Comparison of ENCODE assay signal across 8 mouse cellular contexts in genomic region chr8:78507979-78508718, GRCm38 (mm10). TPM values are rescaled to one million over a fixed set of nuclear protein-coding genes. Genes with fewer than 3 reads are reported as not detected.
DNase-seq lines count a peak whose midpoint lies in the region; ATAC-seq and TF ChIP-seq lines count a peak whose summit lies in the region.

No protein-coding gene starts in this region.

- 0 out of 2 replicates have a peak, but pooled peaks cover 8% of the 10 kb centered on the region for H3K36me3 ChIP-seq in kidney, postnatal 0 days (ENCODE audit: insufficient read depth, low read length)
- H3K36me3 ChIP-seq in lung, postnatal 0 days (ENCODE audit: insufficient read depth, low read length) = no peaks in the 10 kb centered on the region

- H3K9me3 ChIP-seq in kidney, postnatal 0 days (replicated peaks; ENCODE audit: low read length) = no peaks in the 10 kb centered on the region
- no peaks in the 10 kb centered on the region for H3K9me3 ChIP-seq in lung, postnatal 0 days (ENCODE audit: low read length)

- H3K4me2 ChIP-seq in kidney, postnatal 0 days (ENCODE audit: low read length) = peak overlapping the region; percentile 96
- H3K4me2 ChIP-seq in lung, postnatal 0 days (replicated peaks; ENCODE audit: low read depth, low read length) = peak overlapping the region; percentile 100

- no peaks in the 10 kb centered on the region for H3K27me3 ChIP-seq in kidney, postnatal 0 days (ENCODE audit: insufficient read depth, low read length)
- no peaks in the 10 kb centered on the region for H3K27me3 ChIP-seq in lung, postnatal 0 days (replicated peaks; ENCODE audit: insufficient read depth, low read length)

- H3K4me3 ChIP-seq in kidney, postnatal 0 days (replicated peaks; ENCODE audit: low read depth, low read length) = peak overlapping the region; percentile 97
- H3K4me3 ChIP-seq in lung, postnatal 0 days (ENCODE audit: low read depth, low read length) = peak overlapping the region; percentile 97

- ATAC-seq in kidney, postnatal 0 days (replicated peaks; ENCODE audit: low FRiP score, low read depth) = peak; percentile 12; the same call in 1 of the 2 replicates
- ATAC-seq in lung, postnatal 0 days = peak; percentile 44

- peak overlapping the region; percentile 95 for H3K27ac ChIP-seq in kidney, postnatal 0 days
- peak overlapping the region; percentile 96 for H3K27ac ChIP-seq in lung, postnatal 0 days (ENCODE audit: low read length)

- no peak for TF ChIP-seq CTCF in kidney, postnatal 0 days (IDR thresholded peaks at IDR 0.05; ENCODE audit: low read depth)
- TF ChIP-seq CTCF in lung, postnatal 0 days (IDR thresholded peaks at IDR 0.05) = no peak

- intact Hi-C loops in gastrocnemius, postnatal 14 days (cut with DNase I; ENCODE audit: low total_unique reads) = loop anchor here (10.0 kb wide), 1 partner anchor 137 kb away; no protein-coding TSS in a partner anchor

- WGBS in kidney, postnatal 0 days = under 1% methylated on average over 32 of the region's 38 CpGs
- WGBS in lung, postnatal 0 days = under 1% methylated on average over 35 of the region's 38 CpGs

- no peak for TF ChIP-seq EP300 in lung, postnatal 0 days (IDR thresholded peaks at IDR 0.05)

- no peaks in the 10 kb centered on the region for H3K4me1 ChIP-seq in kidney, postnatal 0 days (replicated peaks; ENCODE audit: insufficient read depth, low read length)
- H3K4me1 ChIP-seq in lung, postnatal 0 days (ENCODE audit: insufficient read depth, low read depth, low read length) = 0 out of 2 replicates have a peak, but pooled peaks cover 11% of the 10 kb centered on the region

- DNase-seq in CD4-positive, CD25-positive, alpha-beta regulatory T cell, adult 2 months (ENCODE audit: low read depth, low spot score) = peak; percentile 74
- DNase-seq in NIH3T3 (ENCODE audit: low read depth) = peak; percentile 70
- DNase-seq in embryo, embryonic 10 days (ENCODE audit: low spot score) = peak; percentile 49
- peak; percentile 54 for DNase-seq in gastrocnemius, postnatal 14 days
- DNase-seq in kidney, postnatal 0 days (ENCODE audit: low spot score) = peak; percentile 62
- DNase-seq in lung, postnatal 0 days (ENCODE audit: low spot score) = peak; percentile 52
- peak; percentile 73 for DNase-seq in retina, postnatal 1 day
- no peak for DNase-seq in ovary, postnatal 10 days (ENCODE audit: low spot score)

- H3K9ac ChIP-seq in kidney, postnatal 0 days (ENCODE audit: low read depth, low read length) = peak overlapping the region; percentile 99
- peak overlapping the region; percentile 98 for H3K9ac ChIP-seq in lung, postnatal 0 days (replicated peaks; ENCODE audit: low read depth)

RNA-seq across cellular contexts. Expression of gene Rbmxl1, which starts 0.5 kb away (rescaled TPM):
- 10 to 100 TPM; 13.5 to 16.5 TPM for total RNA-seq in gastrocnemius, postnatal 14 days (2021)
- polyA plus RNA-seq in kidney, postnatal 0 days (2015; fragmentation: Nextera tagmentation; extraction: Ambion mirVana) = 150 and 163 TPM in 2 replicates
- polyA plus RNA-seq in lung, postnatal 0 days (2015; fragmentation: Nextera tagmentation; extraction: Ambion mirVana) = 67.9 and 72.2 TPM in 2 replicates

RNA-seq across cellular contexts. Expression of gene Slc10a7, which starts 1.0 kb away (rescaled TPM):
- 1 to 10 TPM; 5.3 to 6.3 TPM for total RNA-seq in gastrocnemius, postnatal 14 days (2021)
- polyA plus RNA-seq in kidney, postnatal 0 days (2015; fragmentation: Nextera tagmentation; extraction: Ambion mirVana) = 8.6 and 11.8 TPM in 2 replicates
- polyA plus RNA-seq in lung, postnatal 0 days (2015; fragmentation: Nextera tagmentation; extraction: Ambion mirVana) = 10.9 and 13.8 TPM in 2 replicates
